Mouse (Mus musculus) thymus, postnatal 10 days (tissue): Measurements from ENCODE around the gene Notch3.
A peak's percentile ranks its signal among the peaks of the same experiment; 100 is the strongest.

Experiments
- DNase-seq, 2 experiments: peaks; one replicate each; pipeline ENCODE4 v3.0.0; 2021; ENCODE audit warnings: low spot score in 2 of 2

Gene Notch3

DNA sequence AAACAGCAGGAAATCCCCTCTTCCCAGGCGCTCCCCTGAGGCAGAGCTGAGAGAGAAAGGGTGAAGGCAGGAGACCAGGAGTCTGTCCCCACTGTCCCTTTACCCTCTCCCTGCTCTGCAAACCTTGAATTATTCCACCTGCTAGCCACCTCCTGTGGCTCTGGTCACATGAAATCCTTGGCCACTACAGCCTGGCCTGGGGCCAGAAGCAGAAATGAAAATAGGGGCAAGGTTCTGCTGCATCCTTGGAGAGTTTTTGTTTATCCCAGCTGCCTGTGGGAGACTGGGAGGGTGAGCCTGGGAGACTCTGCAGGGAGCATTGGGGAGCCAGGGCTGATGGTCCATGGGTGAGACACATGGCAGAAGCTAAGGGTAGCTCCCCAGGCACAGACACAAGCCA is 69.0 kb downstream of the Notch3 start:
- DNase-seq: no peak

DNA sequence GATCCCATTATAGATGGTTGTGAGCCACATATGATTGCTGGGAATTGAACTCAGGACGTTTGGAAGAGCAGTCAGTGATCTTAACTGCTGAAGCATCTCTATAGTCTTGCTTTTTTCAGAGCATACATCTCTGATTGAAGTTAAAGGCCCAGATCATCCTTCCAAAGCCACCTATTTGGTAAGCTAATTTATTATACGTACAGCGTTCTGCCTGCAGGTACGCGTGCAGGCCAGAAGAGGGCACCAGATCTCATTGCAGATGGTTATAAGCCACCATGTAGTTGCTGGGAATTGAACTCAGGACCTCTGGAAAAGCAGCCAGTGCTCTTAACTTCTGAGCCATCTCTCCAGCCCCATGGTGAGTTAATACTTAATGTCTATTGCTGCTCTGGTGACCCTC is 73.8 kb downstream of the Notch3 start:
- DNase-seq: no peak

DNA sequence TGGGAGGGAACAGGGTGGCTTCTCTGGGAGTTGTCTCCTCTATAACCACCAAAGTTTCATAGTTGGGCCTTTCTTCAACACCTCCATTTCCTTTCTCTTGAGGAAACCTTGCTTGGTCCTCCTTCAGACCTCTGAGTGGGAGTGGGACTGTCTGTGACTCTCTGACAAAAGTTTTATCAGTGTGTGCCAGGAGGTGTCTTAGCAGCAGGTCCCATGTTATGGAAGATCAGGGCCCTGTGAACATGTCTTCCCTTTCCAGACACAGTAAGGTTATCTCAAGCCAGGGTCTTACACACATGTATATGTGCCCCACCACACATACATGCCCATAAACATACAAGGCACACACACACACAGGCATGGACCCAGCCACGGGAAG is 74.4 kb downstream of the Notch3 start:
- DNase-seq: no peak

DNA sequence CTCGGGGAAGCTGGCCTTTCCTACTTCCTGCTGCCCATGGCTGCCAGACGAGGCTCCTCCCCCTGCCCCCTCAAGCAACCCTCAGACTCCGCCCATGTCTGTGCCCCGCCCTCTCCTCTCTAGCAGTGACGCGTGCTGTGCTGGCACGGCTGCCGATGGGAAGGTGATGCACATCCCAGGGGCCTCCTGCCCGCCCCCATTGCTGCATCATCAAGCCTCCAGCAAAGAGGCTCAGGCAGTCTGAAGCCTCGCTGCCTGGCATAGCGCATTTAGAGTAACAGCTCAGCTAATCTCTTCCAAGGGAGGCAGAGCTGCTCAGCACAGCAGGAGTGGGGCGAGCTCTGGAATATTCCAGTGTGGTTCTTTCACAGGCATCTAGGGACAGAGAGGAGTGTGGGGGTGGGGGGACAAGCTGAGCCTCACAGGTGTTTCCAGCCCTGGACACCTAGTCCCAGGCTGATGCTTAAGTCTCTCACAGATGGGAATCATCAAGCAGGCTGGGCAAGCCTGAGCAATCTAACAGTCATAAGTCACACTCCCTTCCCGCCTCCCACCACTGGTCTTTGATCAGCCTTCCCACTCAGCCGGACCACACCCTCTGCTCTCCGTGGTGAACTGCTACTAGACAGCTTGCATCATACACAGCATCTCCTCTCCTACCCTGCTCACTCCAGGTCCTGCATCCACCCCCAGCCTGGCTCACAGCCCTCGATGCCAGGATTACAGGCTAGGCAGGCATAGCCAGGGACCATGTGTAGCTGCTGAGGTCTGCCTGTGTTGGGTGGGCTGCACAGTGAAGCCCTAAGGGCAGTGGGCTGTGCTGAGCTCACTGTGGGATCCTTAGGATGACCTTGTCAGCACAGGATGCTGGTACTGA is 75.0 kb downstream of the Notch3 start:
- peak; percentile 88 to 90 for DNase-seq

DNA sequence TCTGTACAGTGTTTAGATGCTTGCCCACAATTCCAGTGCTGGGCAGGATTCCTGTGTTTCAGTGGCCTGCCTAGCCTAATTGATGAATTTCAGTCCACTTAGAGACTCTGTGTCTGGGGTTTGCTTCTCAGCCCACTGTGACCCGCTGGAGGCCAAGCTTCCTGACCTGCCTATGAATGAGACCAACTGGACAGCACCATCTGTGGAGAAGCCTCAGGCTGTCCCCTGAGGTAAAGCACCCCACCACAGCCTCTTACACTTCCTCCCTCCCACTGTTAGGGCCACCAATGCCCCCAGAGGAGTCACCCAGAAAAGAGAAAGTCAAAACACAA is 75.7 kb downstream of the Notch3 start:
- DNase-seq: no peak

DNA sequence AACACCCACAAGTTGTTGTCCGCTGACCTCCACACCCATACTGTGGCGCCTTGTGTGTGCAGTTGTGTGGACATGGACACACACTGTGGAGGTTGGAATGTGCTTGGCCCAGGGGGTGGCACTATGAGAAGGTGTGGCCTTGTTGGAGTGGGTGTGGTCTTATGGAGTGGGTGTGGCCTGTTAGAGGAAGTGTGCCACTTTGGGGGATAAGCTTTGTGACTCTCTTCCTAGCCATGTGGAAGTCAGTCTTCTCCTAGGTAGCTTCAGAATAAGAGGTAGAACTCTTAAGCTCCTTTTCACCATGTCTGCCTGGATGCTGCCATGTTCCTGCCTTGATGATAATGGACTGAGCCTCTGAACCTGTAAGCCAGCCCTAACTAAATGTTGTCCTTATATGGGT is 79.6 kb downstream of the Notch3 start:
- DNase-seq: no peak

DNA sequence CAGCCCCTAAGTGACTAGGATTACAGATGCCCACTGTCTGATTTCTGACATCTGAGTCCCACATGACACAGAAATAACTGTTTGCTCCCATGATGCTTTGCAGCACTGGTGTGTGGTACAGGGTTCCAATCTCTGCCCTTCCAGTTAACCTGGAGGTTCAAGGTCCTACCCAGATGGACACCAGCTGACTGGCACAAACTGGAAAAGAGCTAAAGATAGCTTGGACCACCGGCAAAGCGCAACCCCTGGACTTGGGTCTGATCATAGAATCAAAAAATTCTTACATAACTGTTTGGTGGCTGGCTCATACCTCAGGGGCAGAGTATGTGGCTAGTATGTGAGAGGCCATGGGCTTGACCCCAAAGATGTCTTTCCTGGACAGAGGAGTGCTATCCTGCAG is 83.3 kb downstream of the Notch3 start:
- DNase-seq: no peak

DNA sequence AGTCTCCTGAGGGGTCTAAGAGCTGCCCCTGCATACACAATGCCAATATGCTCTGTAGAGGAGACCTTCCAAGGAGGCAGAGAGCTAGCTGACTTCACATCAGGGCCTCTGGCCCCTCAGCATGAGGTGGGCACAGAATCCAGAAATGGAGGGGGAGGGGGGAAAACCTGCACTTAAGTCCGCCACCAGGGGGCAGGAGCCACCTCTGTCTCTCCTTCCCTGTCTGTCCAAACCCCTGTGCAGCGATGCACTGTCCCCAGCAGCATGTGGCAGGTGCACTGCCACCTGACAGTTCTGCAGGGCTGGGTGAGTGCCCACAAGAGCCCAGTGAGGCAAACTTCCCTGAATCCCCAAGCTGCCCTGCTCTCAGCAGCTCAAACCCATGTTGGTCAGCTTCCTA is 91.5 kb downstream of the Notch3 start:
- DNase-seq: peak in 1 of 2 experiments; percentile 61

DNA sequence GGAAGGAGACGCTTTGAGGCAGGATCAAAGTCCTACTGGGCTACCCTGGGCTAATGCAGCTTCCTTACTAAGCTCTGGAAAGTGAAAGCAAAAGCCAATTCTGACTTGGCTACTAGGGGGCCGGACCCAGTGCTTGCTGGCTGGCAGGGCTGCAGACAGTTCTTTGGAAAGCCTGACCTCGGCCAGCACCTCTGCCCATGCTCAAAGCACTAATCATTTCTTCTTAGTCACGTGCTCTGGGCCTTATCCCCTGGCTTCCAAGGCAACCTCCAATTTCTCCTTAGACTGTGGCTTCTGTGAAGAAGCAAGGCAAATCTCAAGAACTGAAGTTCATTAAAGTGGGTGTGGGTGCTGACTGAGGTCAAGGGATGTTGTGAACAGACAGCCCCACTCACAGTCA is 92.0 kb downstream of the Notch3 start:
- no peak for DNase-seq

DNA sequence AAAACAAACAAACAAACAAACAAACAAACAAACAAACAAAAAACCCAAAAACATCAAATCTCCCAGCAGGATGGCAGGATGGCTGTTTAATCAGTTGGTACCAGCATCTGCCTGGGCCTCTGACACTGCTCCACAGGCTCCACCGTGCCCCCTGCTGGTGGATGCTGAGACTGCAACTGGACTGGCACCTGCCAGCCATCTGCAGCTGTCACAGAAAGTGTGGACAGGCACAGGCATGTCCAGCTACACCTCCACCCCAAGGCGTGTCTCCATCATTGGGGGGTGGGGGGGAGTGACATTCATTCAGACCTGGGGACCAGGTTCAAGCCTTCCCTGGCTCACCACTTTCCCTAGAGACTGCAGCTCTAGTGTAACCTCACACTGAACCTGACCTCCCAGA is 93.3 kb downstream of the Notch3 start:
- peak; percentile 54 to 90 for DNase-seq
